Mouse (Mus musculus) MEL (cell line): Measurements from ENCODE around the gene Rassf1. TPM values are rescaled to one million over a fixed set of nuclear protein-coding genes. Genes with fewer than 3 reads are reported as not detected.

Experiments
- DNase-seq: peaks from one replicate; pipeline ENCODE4 v3.0.0; 2011; ENCODE audit warnings: low read depth, low spot score
- H3K27ac ChIP-seq: 2 replicates; pipeline ENCODE4 v1.5.1; 2012; ENCODE audit warnings: low read depth, mild to moderate bottlenecking, control low read depth, low read length, moderate library complexity; ENCODE audit not compliant: control insufficient read depth
- H3K27me3 ChIP-seq, 2 experiments: fragments of 150-350 bp in 1 of 2; sonication (generic) in 1 of 2; 2 replicates each; pipeline ENCODE4 v1.6.1; 2012; ENCODE audit warnings: low read length in 2 of 2, mild to moderate bottlenecking in 2 of 2, improper control_type of control experiment in 1 of 2, moderate library complexity in 1 of 2; ENCODE audit not compliant: insufficient read depth in 2 of 2, control insufficient read depth in 1 of 2
- H3K36me3 ChIP-seq, 2 experiments: 2 replicates each; pipeline ENCODE4 v1.6.1; 2012 to 2014; ENCODE audit warnings: low read length in 2 of 2, improper control_type of control experiment in 1 of 2, inconsistent platforms in 1 of 2, mild to moderate bottlenecking in 1 of 2; ENCODE audit not compliant: insufficient read depth in 2 of 2, control insufficient read depth in 1 of 2
- H3K4me1 ChIP-seq, 2 experiments: fragments of 150-350 bp in 1 of 2; sonication (generic) in 1 of 2; 2 replicates each; pipeline ENCODE4 v1.6.1; 2012; ENCODE audit warnings: low read length in 2 of 2, improper control_type of control experiment in 1 of 2, mild to moderate bottlenecking in 1 of 2; ENCODE audit not compliant: insufficient read depth in 2 of 2, control insufficient read depth in 1 of 2
- H3K4me3 ChIP-seq, 2 experiments: fragments of 150-350 bp in 1 of 2; sonication (generic) in 1 of 2; 2 replicates each; pipeline ENCODE4 v1.5.1; 2012; ENCODE audit warnings: low read depth in 2 of 2, low read length in 2 of 2, mild to moderate bottlenecking in 2 of 2, moderate library complexity in 2 of 2, control low read depth in 1 of 2, improper control_type of control experiment in 1 of 2; ENCODE audit not compliant: control insufficient read depth in 1 of 2, insufficient read depth in 1 of 2
- H3K79me2 ChIP-seq: 2 replicates; pipeline ENCODE4 v1.6.1; 2012; ENCODE audit warnings: mild to moderate bottlenecking, low read length, moderate library complexity; ENCODE audit not compliant: control insufficient read depth, poor library complexity, insufficient read depth
- H3K9ac ChIP-seq: 2 replicates; pipeline ENCODE4 v1.6.1; 2012; ENCODE audit warnings: low read depth, mild to moderate bottlenecking, control low read depth, low read length, moderate library complexity; ENCODE audit not compliant: control insufficient read depth, poor library complexity, severe bottlenecking
- H3K9me3 ChIP-seq: fragments of 150-350 bp; sonication (generic); replicated peaks from 2 replicates; pipeline ENCODE4 v1.6.1; 2012; ENCODE audit warnings: mild to moderate bottlenecking, low read length, improper control_type of control experiment, moderate library complexity; ENCODE audit not compliant: insufficient read depth
- BHLHE40 ChIP-seq: IDR thresholded peaks from 2 replicates; pipeline ENCODE4 v1.6.1; 2012; ENCODE audit warnings: low read depth, mild to moderate bottlenecking, inconsistent platforms, low read length, improper control_type of control experiment, borderline replicate concordance
- CHD1 ChIP-seq: IDR thresholded peaks from 2 replicates; pipeline ENCODE4 v1.6.1; 2012; ENCODE audit warnings: low read depth, mild to moderate bottlenecking, inconsistent platforms, low read length, improper control_type of control experiment
- CHD2 ChIP-seq: IDR thresholded peaks from 2 replicates; pipeline ENCODE4 v1.6.1; 2011; ENCODE audit warnings: low read length, improper control_type of control experiment
- CTCF ChIP-seq, 3 experiments: IDR thresholded peaks in 2 of 3; conservative IDR thresholded peaks in 1 of 3; 2 replicates each; pipeline ENCODE4 v1.5.1; 2011 to 2012; ENCODE audit warnings: low read length in 3 of 3, low read depth in 2 of 3, mild to moderate bottlenecking in 2 of 3, improper control_type of control experiment in 1 of 3, inconsistent platforms in 1 of 3, mixed read lengths in 1 of 3, moderate library complexity in 1 of 3; ENCODE audit not compliant: control insufficient read depth in 1 of 3, insufficient read depth in 1 of 3, poor library complexity in 1 of 3, severe bottlenecking in 1 of 3
- E2F4 ChIP-seq: IDR thresholded peaks from 2 replicates; pipeline ENCODE4 v1.6.1; 2011; ENCODE audit warnings: low read depth, low read length, improper control_type of control experiment, borderline replicate concordance
- ELF1 ChIP-seq: IDR thresholded peaks from 2 replicates; pipeline ENCODE4 v1.6.1; 2014; ENCODE audit warnings: low read depth, mild to moderate bottlenecking, inconsistent platforms, low read length, improper control_type of control experiment, moderate library complexity
- ETS1 ChIP-seq: IDR thresholded peaks from 2 replicates; pipeline ENCODE4 v1.6.1; 2012; ENCODE audit warnings: low read depth, mild to moderate bottlenecking, inconsistent platforms, low read length, improper control_type of control experiment, moderate library complexity
- GABPA ChIP-seq: IDR thresholded peaks from 2 replicates; pipeline ENCODE4 v1.6.1; 2012; ENCODE audit warnings: low read depth, mild to moderate bottlenecking, inconsistent platforms, low read length, improper control_type of control experiment, moderate library complexity
- GATA1 ChIP-seq: IDR thresholded peaks from 2 replicates; pipeline ENCODE4 v1.6.1; 2011; ENCODE audit warnings: low read depth, low read length, improper control_type of control experiment
- HCFC1 ChIP-seq: IDR thresholded peaks from 2 replicates; pipeline ENCODE4 v1.6.1; 2012; ENCODE audit warnings: low read depth, mild to moderate bottlenecking, inconsistent platforms, low read length, improper control_type of control experiment, moderate library complexity
- JUND ChIP-seq: IDR thresholded peaks from 2 replicates; pipeline ENCODE4 v1.6.1; 2011; ENCODE audit warnings: low read depth, mild to moderate bottlenecking, improper control_type of control experiment, low read length
- KAT2A ChIP-seq: conservative IDR thresholded peaks from 2 replicates; pipeline ENCODE4 v1.6.1; 2012; ENCODE audit warnings: low read depth, low read length, improper control_type of control experiment, inconsistent platforms
- MAFK ChIP-seq: IDR thresholded peaks from 2 replicates; pipeline ENCODE4 v1.6.1; 2011; ENCODE audit warnings: low read depth, mild to moderate bottlenecking, low read length, improper control_type of control experiment, borderline replicate concordance
- MAX ChIP-seq: IDR thresholded peaks from 2 replicates; pipeline ENCODE4 v1.6.1; 2011; ENCODE audit warnings: low read length, improper control_type of control experiment
- MAZ ChIP-seq: IDR thresholded peaks from 2 replicates; pipeline ENCODE4 v1.6.1; 2012; ENCODE audit warnings: low read depth, mild to moderate bottlenecking, inconsistent platforms, low read length, improper control_type of control experiment
- MEF2A ChIP-seq: IDR thresholded peaks from 2 replicates; pipeline ENCODE4 v1.6.1; 2014; ENCODE audit warnings: low read depth, mild to moderate bottlenecking, inconsistent platforms, low read length, improper control_type of control experiment; ENCODE audit not compliant: poor library complexity, insufficient replicate concordance, severe bottlenecking; ENCODE audit errors: extremely low read depth
- MXI1 ChIP-seq: IDR thresholded peaks from 2 replicates; pipeline ENCODE4 v1.6.1; 2011; ENCODE audit warnings: mild to moderate bottlenecking, low read depth, low read length, improper control_type of control experiment
- MYB ChIP-seq: IDR thresholded peaks from 2 replicates; pipeline ENCODE4 v1.6.1; 2011; ENCODE audit warnings: mild to moderate bottlenecking, low read depth, low read length, improper control_type of control experiment
- MYC ChIP-seq: IDR thresholded peaks from 2 replicates; pipeline ENCODE4 v1.6.1; 2011; ENCODE audit warnings: low read depth, mild to moderate bottlenecking, low read length, improper control_type of control experiment, moderate library complexity
- NRF1 ChIP-seq: IDR thresholded peaks from 2 replicates; pipeline ENCODE4 v1.6.1; 2014; ENCODE audit warnings: low read depth, mild to moderate bottlenecking, inconsistent platforms, low read length, improper control_type of control experiment, moderate library complexity; ENCODE audit not compliant: poor library complexity, insufficient read depth, severe bottlenecking
- POLR2A ChIP-seq, 2 experiments: IDR thresholded peaks; 2 replicates each; pipeline ENCODE4 v1.6.1; 2011 to 2012; ENCODE audit warnings: low read length in 2 of 2, mild to moderate bottlenecking in 2 of 2, control low read depth in 1 of 2, improper control_type of control experiment in 1 of 2, low read depth in 1 of 2, moderate library complexity in 1 of 2; ENCODE audit not compliant: control insufficient read depth in 1 of 2, insufficient read depth in 1 of 2, poor library complexity in 1 of 2
- POLR2AphosphoS2 ChIP-seq: IDR thresholded peaks from 2 replicates; pipeline ENCODE4 v1.6.1; 2011; ENCODE audit warnings: low read length, improper control_type of control experiment
- POLR2AphosphoS5 ChIP-seq: IDR thresholded peaks from 2 replicates; pipeline ENCODE4 v1.6.1; 2012; ENCODE audit warnings: low read depth, borderline replicate concordance, mild to moderate bottlenecking, inconsistent platforms, low read length, moderate library complexity, mixed read lengths
- RAD21 ChIP-seq: IDR thresholded peaks from 2 replicates; pipeline ENCODE4 v1.6.1; 2011; ENCODE audit warnings: mild to moderate bottlenecking, low read depth, low read length, improper control_type of control experiment
- RCOR1 ChIP-seq: IDR thresholded peaks from 2 replicates; pipeline ENCODE4 v1.6.1; 2012; ENCODE audit warnings: low read depth, mild to moderate bottlenecking, inconsistent platforms, low read length, improper control_type of control experiment
- SIN3A ChIP-seq: IDR thresholded peaks from 2 replicates; pipeline ENCODE4 v1.6.1; 2012; ENCODE audit warnings: low read length, improper control_type of control experiment, inconsistent platforms
- SMC3 ChIP-seq: IDR thresholded peaks from 2 replicates; pipeline ENCODE4 v1.6.1; 2011; ENCODE audit warnings: low read depth, low read length, improper control_type of control experiment
- TAL1 ChIP-seq: IDR thresholded peaks from 2 replicates; pipeline ENCODE4 v1.6.1; 2012; ENCODE audit warnings: mild to moderate bottlenecking, inconsistent platforms, low read length, moderate library complexity, mixed read lengths
- TBP ChIP-seq: IDR thresholded peaks from 2 replicates; pipeline ENCODE4 v1.8.0; 2011; ENCODE audit warnings: low read depth, low read length, improper control_type of control experiment
- TCF12 ChIP-seq: IDR thresholded peaks from 2 replicates; pipeline ENCODE4 v1.6.1; 2014; ENCODE audit warnings: low read depth, mild to moderate bottlenecking, inconsistent platforms, low read length, improper control_type of control experiment, moderate library complexity
- UBTF ChIP-seq: IDR thresholded peaks from 2 replicates; pipeline ENCODE4 v1.6.1; 2012; ENCODE audit warnings: low read depth, mild to moderate bottlenecking, inconsistent platforms, low read length, improper control_type of control experiment, moderate library complexity, borderline replicate concordance; ENCODE audit not compliant: insufficient read depth
- USF1 ChIP-seq: IDR thresholded peaks from 2 replicates; pipeline ENCODE4 v1.6.1; 2014; ENCODE audit warnings: low read depth, mild to moderate bottlenecking, inconsistent platforms, low read length, improper control_type of control experiment, moderate library complexity
- USF2 ChIP-seq, 2 experiments: IDR thresholded peaks; 2 replicates each; pipeline ENCODE4 v1.6.1; 2011 to 2012; ENCODE audit warnings: improper control_type of control experiment in 2 of 2, low read length in 2 of 2, borderline replicate concordance in 1 of 2, inconsistent platforms in 1 of 2, low read depth in 1 of 2, mild to moderate bottlenecking in 1 of 2; ENCODE audit not compliant: insufficient read depth in 1 of 2
- ZKSCAN1 ChIP-seq: IDR thresholded peaks from 2 replicates; pipeline ENCODE4 v1.6.1; 2012; ENCODE audit warnings: low read depth, mild to moderate bottlenecking, inconsistent platforms, low read length, improper control_type of control experiment, moderate library complexity
- ZNF384 ChIP-seq: IDR thresholded peaks from 2 replicates; pipeline ENCODE4 v1.6.1; 2012; ENCODE audit warnings: low read depth, mild to moderate bottlenecking, inconsistent platforms, low read length, improper control_type of control experiment
- polyA plus RNA-seq, 2 experiments: library from polyadenylated mRNA; stranded (reverse) in 1 of 2; unstranded in 1 of 2; fragments of >175 nt in 1 of 2; fragments of >200 nt in 1 of 2; gene quantifications; 2 replicates each; pipeline versions ENCODE4 v1.2.1 to v1.2.4; 2012; ENCODE audit warnings: low replicate concordance in 2 of 2, low read depth in 1 of 2; ENCODE audit not compliant: insufficient read length in 2 of 2, insufficient read depth in 1 of 2, missing spikeins in 1 of 2
- total RNA-seq: library from RNA; depleted of rRNA; stranded (reverse); fragments of 300-350 nt; gene quantifications from 2 replicates; pipeline ENCODE4 v1.2.3, GENCODE M21; 2012

Gene Rassf1
- total and polyA plus RNA-seq, 3 experiments: 48.0 to 56.9 TPM; not detected in 1

- H3K9ac ChIP-seq: peak within 1 kb of the TSS; percentile 82
- H3K27ac ChIP-seq: peak within 1 kb of the TSS; percentile 83
- peaks cover 16% of the 10 kb centered on the region for H3K79me2 ChIP-seq
- no peaks in the 10 kb centered on the region for H3K27me3 ChIP-seq
- H3K4me1 ChIP-seq: peaks cover 0 to 13% of the 10 kb centered on the region in 2 experiments; a peak in 1 of 4 replicates
- peak within 1 kb of the TSS; percentile 72 to 90 for H3K4me3 ChIP-seq
- H3K36me3 ChIP-seq: peaks cover 0 to 6% of the 10 kb centered on the region in 2 experiments; a peak in 2 of 4 replicates
- H3K9me3 ChIP-seq: no peaks in the 10 kb centered on the region
- peak; percentile 97 for DNase-seq
- TF ChIP-seq UBTF (no peak), MYC (peak; percentile 89), ZKSCAN1 (no peak), MEF2A (no peak), MXI1 (peak; percentile 83), ELF1 (peak; percentile 91), POLR2AphosphoS2 (0 out of 2 replicates have a peak, but pooled peaks have one; percentile 67), MAX (peak; percentile 10; the same call in 1 of the 2 replicates), TBP (peak; percentile 74), RAD21 (no peak), TCF12 (no peak; the same call in 1 of the 2 replicates), E2F4 (no peak), SIN3A (peak; percentile 95), NRF1 (peak; percentile 89), KAT2A (peak; percentile 99), POLR2AphosphoS5 (no peak), ZNF384 (no peak), ETS1 (no peak), USF1 (no peak), HCFC1 (peak; percentile 99), JUND (no peak), MAZ (no peak; the same call in 1 of the 2 replicates), CHD2 (peak; percentile 77), MYB (peak; percentile 57; the same call in 1 of the 2 replicates), CHD1 (no peak), RCOR1 (no peak), TAL1 (no peak), CTCF (IDR thresholded peaks at IDR 0.05 in 2 of 3, conservative IDR thresholded peaks at IDR 0.05 in 1 of 3; ENCODE audit: control insufficient read depth in 1 of 3, insufficient read depth in 1 of 3, low read depth in 2 of 3, low read length in 3 of 3, poor library complexity in 1 of 3, severe bottlenecking in 1 of 3) (no peak), GATA1 (no peak), POLR2A (IDR thresholded peaks at IDR 0.05; ENCODE audit: control insufficient read depth in 1 of 2, insufficient read depth in 1 of 2, low read depth in 1 of 2, low read length in 2 of 2, poor library complexity in 1 of 2) (peak; percentile 48 to 83; a peak in 3 of 4 replicates), MAFK (no peak), GABPA (no peak), SMC3 (no peak), USF2 (IDR thresholded peaks at IDR 0.05; ENCODE audit: borderline replicate concordance in 1 of 2, insufficient read depth in 1 of 2, low read depth in 1 of 2, low read length in 2 of 2) (no peak), BHLHE40 (no peak)
Measured at GRCm38 (mm10) chr9:107541474-107542351, 9.6 kb upstream of the Rassf1 start, which contains the start of the genes Cyb561d2 and Nprl2. TSS of gene Cyb561d2 (minus strand) at chr9:107542193. TSS of gene Nprl2 (plus strand) at chr9:107542226.
